Mouse (Mus musculus) heart, adult 2 months (tissue): Measurements from ENCODE around the gene Wdpcp.

ENCODE experiments used
- CTCF ChIP-seq: fragments of 200-600 bp; IDR thresholded peaks from 2 replicates; pipeline ENCODE4 v1.8.1; 2022; ENCODE audit warnings: antibody characterized with exemption, mild to moderate bottlenecking, moderate library complexity
- EP300 ChIP-seq: fragments of 200-500 bp; IDR thresholded peaks from 2 replicates; pipeline ENCODE4 v1.6.1; 2011; ENCODE audit warnings: low read depth, low read length, control low read depth; ENCODE audit not compliant: insufficient read depth
- POLR2A ChIP-seq: fragments of 200-500 bp; IDR thresholded peaks from 2 replicates; pipeline ENCODE4 v1.6.1; 2011; ENCODE audit warnings: mild to moderate bottlenecking, low read depth, low read length, control low read depth; ENCODE audit not compliant: insufficient read depth

GRCm38 (mm10) chr11:21677034-21677433, 105.0 kb downstream of the Wdpcp start:
- no peak for TF ChIP-seq POLR2A
- no peak for TF ChIP-seq CTCF
- TF ChIP-seq EP300: no peak
